In genomic region chrX:56212771-56213170, GRCm38 (mm10) we compare ENCODE assay signal across 31 mouse cellular contexts. TPM values are rescaled to one million over a fixed set of nuclear protein-coding genes. Genes with fewer than 3 reads are reported as not detected.
A peak's percentile ranks its signal among the peaks of the same experiment; 100 is the strongest.
DNase-seq lines count a peak whose midpoint lies in the region; ATAC-seq and TF ChIP-seq lines count a peak whose summit lies in the region.
"Had no signal": no experiment of that assay in that cellular context is flagged by ENCODE, and none has a peak within 500 bp of the region (broad histone marks: within the 10 kb centered on the region; RNA-seq: fewer than 3 reads in every experiment).

Gene Gm773, minus strand, starts transcription at chrX:56212881.

- 93% methylated on average over 8 of the region's 8 CpGs for WGBS in hindbrain, embryonic 13.5 days
- 91% methylated on average over 8 of the region's 8 CpGs for WGBS in forebrain, embryonic 10.5 days

- H3K36me3 ChIP-seq in C2C12 (ENCODE audit: control insufficient read depth, insufficient read depth), result no peaks in the 10 kb centered on the region
- no peaks in the 10 kb centered on the region for H3K36me3 ChIP-seq in splenic B cell, adult 2 months (ENCODE audit: control insufficient read depth, insufficient read depth, low read length, poor library complexity, severe bottlenecking)
- no peaks in the 10 kb centered on the region for H3K36me3 ChIP-seq in hindbrain, embryonic 13.5 days
- no peaks in the 10 kb centered on the region for H3K36me3 ChIP-seq in forebrain, embryonic 10.5 days (replicated peaks)
- H3K36me3 ChIP-seq: embryonic facial prominence, embryonic 13.5 days; embryonic facial prominence, embryonic 15.5 days; forebrain, embryonic 15.5 days had no signal

- peak; percentile 77 for DNase-seq in 3134 (ENCODE audit: extremely low read depth, insufficient read length, low spot score)
- peak; percentile 8 for DNase-seq in NIH3T3 (ENCODE audit: low read depth)
- peak; percentile 0 for DNase-seq in splenic B cell, adult 2 months (ENCODE audit: low read depth, low spot score)
- no peak for DNase-seq in kidney, postnatal 14 days
- DNase-seq in forebrain, embryonic 10.5 days (ENCODE audit: extremely low spot score, low spot score), result no peak
- DNase-seq: adrenal gland, adult 2 months; adrenal gland, postnatal 10 days; adrenal gland, postnatal 25 days; B cell, adult 2 months; cerebellum, adult 11 months; cerebellum, adult 18-20 months; cerebellum, adult 8-10 months; cerebellum, adult 9-11 months; cerebellum, postnatal 14 days; cerebellum, postnatal 36 days; embryo, embryonic 11 days; forebrain, postnatal 0 days had no signal

- H3K27ac ChIP-seq in hindbrain, embryonic 13.5 days, result no peak within 1 kb of the TSS
- no peak within 1 kb of the TSS for H3K27ac ChIP-seq in forebrain, embryonic 10.5 days
- H3K27ac ChIP-seq: embryonic facial prominence, embryonic 13.5 days; embryonic facial prominence, embryonic 15.5 days; forebrain, embryonic 13.5 days; forebrain, embryonic 15.5 days had no signal

- peak within 1 kb of the TSS; percentile 44 for H3ac ChIP-seq in C2C12 (ENCODE audit: control insufficient read depth, insufficient read length, low read depth)

- H3K79me3 ChIP-seq in C2C12 (ENCODE audit: low read depth), result peaks cover 1% of the 10 kb centered on the region

- no peaks in the 10 kb centered on the region for H3K4me1 ChIP-seq in hindbrain, embryonic 13.5 days (replicated peaks)
- no peaks in the 10 kb centered on the region for H3K4me1 ChIP-seq in forebrain, embryonic 10.5 days
- H3K4me1 ChIP-seq: embryonic facial prominence, embryonic 13.5 days; embryonic facial prominence, embryonic 15.5 days; forebrain, embryonic 13.5 days; forebrain, embryonic 15.5 days had no signal

- peaks cover 8% of the 10 kb centered on the region for H3K79me2 ChIP-seq in C2C12 (ENCODE audit: control insufficient read depth, insufficient read depth)

- no peak within 1 kb of the TSS for H3K9ac ChIP-seq in hindbrain, embryonic 13.5 days
- H3K9ac ChIP-seq: embryonic facial prominence, embryonic 13.5 days; embryonic facial prominence, embryonic 15.5 days; forebrain, embryonic 13.5 days; forebrain, embryonic 15.5 days; forebrain, postnatal 0 days had no signal

- no peak for TF ChIP-seq CTCF in C2C12 (IDR thresholded peaks at IDR 0.05; ENCODE audit: control insufficient read depth, insufficient read depth, insufficient read length)

- no peak within 1 kb of the TSS for H3K4me3 ChIP-seq in C2C12 (ENCODE audit: insufficient read depth, poor library complexity, severe bottlenecking)
- H3K4me3 ChIP-seq in hindbrain, embryonic 13.5 days, result no peak within 1 kb of the TSS
- no peak within 1 kb of the TSS for H3K4me3 ChIP-seq in forebrain, embryonic 10.5 days
- H3K4me3 ChIP-seq: embryonic facial prominence, embryonic 13.5 days; embryonic facial prominence, embryonic 15.5 days; erythroblast, embryonic 14.5 days; forebrain, embryonic 13.5 days; forebrain, embryonic 15.5 days had no signal

- no peak within 1 kb of the TSS for H3K4me2 ChIP-seq in hindbrain, embryonic 13.5 days
- H3K4me2 ChIP-seq: embryonic facial prominence, embryonic 13.5 days; embryonic facial prominence, embryonic 15.5 days; forebrain, embryonic 13.5 days; forebrain, embryonic 15.5 days had no signal

- no peaks in the 10 kb centered on the region for H3K9me3 ChIP-seq in hindbrain, embryonic 13.5 days
- peaks cover 6% of the 10 kb centered on the region; the same call in 1 of the 2 replicates for H3K9me3 ChIP-seq in forebrain, embryonic 10.5 days
- H3K9me3 ChIP-seq: embryonic facial prominence, embryonic 13.5 days; embryonic facial prominence, embryonic 15.5 days; forebrain, embryonic 13.5 days; forebrain, embryonic 15.5 days had no signal

- no peaks in the 10 kb centered on the region for H3K27me3 ChIP-seq in C2C12 (ENCODE audit: control insufficient read depth, insufficient read depth, insufficient read length)
- H3K27me3 ChIP-seq in splenic B cell, adult 2 months (ENCODE audit: control insufficient read depth, insufficient read depth, low read length, poor library complexity, severe bottlenecking), result no peaks in the 10 kb centered on the region
- H3K27me3 ChIP-seq in hindbrain, embryonic 13.5 days, result no peaks in the 10 kb centered on the region
- no peaks in the 10 kb centered on the region for H3K27me3 ChIP-seq in forebrain, embryonic 10.5 days (ENCODE audit: poor library complexity, severe bottlenecking)
- H3K27me3 ChIP-seq: embryonic facial prominence, embryonic 13.5 days; embryonic facial prominence, embryonic 15.5 days; forebrain, embryonic 13.5 days; forebrain, embryonic 15.5 days had no signal

- ATAC-seq in granulocyte monocyte progenitor cell, adult 5-6 weeks (replicated peaks; ENCODE audit: poor library complexity, severe bottlenecking), result no peak
- no peak for ATAC-seq in hindbrain, embryonic 13.5 days (ENCODE audit: low FRiP score)
- ATAC-seq: forebrain, embryonic 13.5 days; forebrain, embryonic 15.5 days; forebrain, postnatal 0 days had no signal

TF ChIP-seq in C2C12, 6 proteins besides CTCF, POLR2A, EP300 and RAD21:
- TF ChIP-seq FOSL1 (IDR thresholded peaks at IDR 0.05; ENCODE audit: insufficient read depth, low read length, poor library complexity, severe bottlenecking) (no peak), MYOD1 (IDR thresholded peaks at IDR 0.05; ENCODE audit: control insufficient read depth, insufficient read length, low read depth) (no peak), MYOG (IDR thresholded peaks at IDR 0.05; ENCODE audit: control insufficient read depth, extremely low read depth, insufficient read length) (no peak), MAX (IDR thresholded peaks at IDR 0.05) (no peak), USF1 (IDR thresholded peaks at IDR 0.05; ENCODE audit: low read depth) (no peak), CEBPB (IDR thresholded peaks at IDR 0.05; ENCODE audit: low read depth) (no peak)

RNA-seq across cellular contexts. Expression of gene Gm773, which starts in this region (rescaled TPM):
- 29.3 TPM for polyA plus RNA-seq in C2C12 (2012; fragmentation: generic; extraction: Trizol)
- not detected in 2 replicates for total RNA-seq in granulocyte monocyte progenitor cell, adult 5-6 weeks (2014; fragmentation: Nextera tagmentation)
- not detected in 2 replicates for total RNA-seq in granulocyte monocyte progenitor cell, adult 5-6 weeks (2017)
- not detected in 2 replicates for polyA plus RNA-seq in hindbrain, embryonic 13.5 days (2015; fragmentation: Nextera tagmentation; extraction: Ambion mirVana)
- not detected in 2 replicates for polyA plus RNA-seq in forebrain, embryonic 10.5 days (2016; fragmentation: Nextera tagmentation; extraction: Ambion mirVana)
- total RNA-seq: adrenal gland, adult 2 months; adrenal gland, postnatal 10 days; adrenal gland, postnatal 25 days; adrenal gland, postnatal 4 days; common myeloid progenitor, adult 5-6 weeks; forebrain, postnatal 0 days; MEL had no signal
- polyA plus RNA-seq: adrenal gland, adult 2 months; brain, embryonic 14.5 days; embryonic facial prominence, embryonic 11.5 days; embryonic facial prominence, embryonic 13.5 days; embryonic facial prominence, embryonic 15.5 days; erythroblast, embryonic 14.5 days; forebrain, embryonic 11.5 days; forebrain, embryonic 13.5 days; forebrain, embryonic 15.5 days; forebrain, postnatal 0 days had no signal

Comparison
In these comparisons a context has a peak if more than half of its experiments do, and no peak if none do; other contexts are left out.
1. RNA of gene Gm773 (polyA plus RNA-seq): 29.3 TPM in C2C12 (single experiment); not detected in hindbrain, embryonic 13.5 days and not detected in forebrain, embryonic 10.5 days; every median in the first group is over 10 times any median in the second.
2. DNase-seq: peak in 3134 (single experiment), NIH3T3 (single experiment) and splenic B cell, adult 2 months (single experiment); none in kidney, postnatal 14 days (single experiment) and forebrain, embryonic 10.5 days (single experiment).